Mouse (Mus musculus) spleen, adult 12 weeks (tissue): ENCODE measurements at regions not wholly inside any gene's neighbourhood (a gene's known extent, or its start where the extent isn't known, plus 50 kb on each side); places are given as distances from the start of the nearest gene placed in this dataset.

Source experiments
- DNase-seq: peaks from one replicate; pipeline ENCODE4 v3.0.0; 2022; ENCODE audit warnings: low spot score

GRCm38 (mm10) chr12:106186501-106186900, 176.5 kb downstream of the Vrk1 start:
- no peak for DNase-seq

DNA sequence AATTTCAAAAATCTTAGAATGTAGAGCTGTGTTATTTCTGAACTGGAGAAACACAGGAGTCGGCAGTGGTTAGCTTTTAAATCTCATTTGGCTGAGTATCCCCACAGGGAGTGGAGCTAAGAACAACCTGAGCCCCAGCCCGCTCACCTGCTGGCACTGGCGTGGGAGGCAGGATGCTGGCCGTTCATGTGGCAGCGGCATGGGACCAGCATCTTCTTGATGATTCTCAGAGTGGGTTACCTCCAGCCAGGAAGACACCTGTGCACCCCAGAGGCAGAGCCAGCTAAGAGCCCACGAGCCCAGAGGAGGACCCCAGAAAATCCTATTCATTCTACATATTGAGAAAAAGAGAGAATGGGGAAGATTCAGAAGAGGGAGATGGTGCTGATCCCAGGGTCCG, 181.7 kb downstream of the Vrk1 start:
- DNase-seq: no peak

GRCm38 (mm10) chr12:106199302-106199701, 189.3 kb downstream of the Vrk1 start:
- DNase-seq: no peak

DNA sequence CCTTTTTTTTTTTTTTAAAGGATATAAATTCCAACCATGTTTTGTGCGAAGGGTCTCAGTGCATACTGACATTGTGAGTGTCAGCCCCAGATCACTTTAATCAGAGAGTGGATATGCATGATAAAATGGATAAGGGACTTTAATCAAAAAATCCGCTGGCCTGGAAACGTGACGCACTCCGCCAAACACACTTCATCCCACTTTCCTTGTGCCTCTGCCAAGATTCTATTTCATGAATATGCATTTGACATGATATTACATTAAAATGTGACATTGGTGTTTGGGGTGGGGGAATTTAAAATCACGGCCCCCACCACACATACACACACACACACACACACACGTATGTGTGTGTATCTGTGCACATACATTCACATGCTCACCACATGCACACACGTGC, 193.5 kb downstream of the Vrk1 start:
- no peak for DNase-seq

- no peak for DNase-seq
Measured at GRCm38 (mm10) chr12:106210959-106211358, 200.9 kb downstream of the Vrk1 start.

GRCm38 (mm10) chr12:106211488-106211887, 201.5 kb downstream of the Vrk1 start:
- DNase-seq: no peak

DNA sequence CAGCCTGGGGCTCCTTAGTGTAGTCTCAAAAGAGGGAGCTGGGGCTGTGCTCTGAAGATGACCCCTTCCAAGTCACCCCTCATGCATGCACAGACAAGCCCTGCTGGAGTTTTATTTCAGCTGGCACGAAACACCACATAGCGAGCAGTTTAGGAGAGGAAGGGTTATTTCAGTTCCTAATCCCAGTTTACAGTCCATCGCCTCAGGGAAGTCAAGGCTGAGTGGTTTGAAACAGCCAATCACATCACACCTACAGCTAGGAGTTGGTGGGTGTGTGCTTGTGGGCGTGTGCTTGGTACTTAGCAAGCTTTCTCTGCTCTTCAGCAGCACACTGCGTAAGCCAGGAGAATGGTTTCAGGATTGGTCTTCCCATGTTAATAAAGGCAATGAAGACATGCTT, 202.4 kb downstream of the Vrk1 start:
- DNase-seq: no peak

GRCm38 (mm10) chr12:106220071-106220470, 210.0 kb downstream of the Vrk1 start:
- no peak for DNase-seq

DNA sequence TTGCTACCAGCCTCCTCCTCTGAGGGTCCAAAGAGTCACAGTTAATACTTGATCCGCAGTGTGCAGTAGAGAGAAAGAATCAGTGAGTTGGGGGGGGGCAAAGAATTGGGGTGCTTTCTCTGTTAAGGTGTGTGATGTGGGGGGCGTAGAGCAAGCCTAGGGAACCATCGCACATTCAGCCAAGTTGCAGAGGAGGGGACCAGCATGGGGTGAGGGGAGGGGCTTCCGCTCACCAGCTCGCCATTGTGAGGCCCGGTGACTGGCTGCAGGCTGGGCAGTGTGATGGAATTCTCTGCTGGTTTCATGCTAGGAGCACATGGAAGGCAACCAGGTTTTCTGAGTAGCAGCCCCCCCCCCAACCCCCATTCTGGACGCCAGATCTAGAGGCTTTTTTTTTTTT, 216.2 kb downstream of the Vrk1 start:
- no peak for DNase-seq

GRCm38 (mm10) chr12:106226776-106227562, 216.9 kb downstream of the Vrk1 start:
- no peak for DNase-seq

- no peak for DNase-seq
Measured at GRCm38 (mm10) chr12:106227563-106227840, 217.5 kb downstream of the Vrk1 start.

DNA sequence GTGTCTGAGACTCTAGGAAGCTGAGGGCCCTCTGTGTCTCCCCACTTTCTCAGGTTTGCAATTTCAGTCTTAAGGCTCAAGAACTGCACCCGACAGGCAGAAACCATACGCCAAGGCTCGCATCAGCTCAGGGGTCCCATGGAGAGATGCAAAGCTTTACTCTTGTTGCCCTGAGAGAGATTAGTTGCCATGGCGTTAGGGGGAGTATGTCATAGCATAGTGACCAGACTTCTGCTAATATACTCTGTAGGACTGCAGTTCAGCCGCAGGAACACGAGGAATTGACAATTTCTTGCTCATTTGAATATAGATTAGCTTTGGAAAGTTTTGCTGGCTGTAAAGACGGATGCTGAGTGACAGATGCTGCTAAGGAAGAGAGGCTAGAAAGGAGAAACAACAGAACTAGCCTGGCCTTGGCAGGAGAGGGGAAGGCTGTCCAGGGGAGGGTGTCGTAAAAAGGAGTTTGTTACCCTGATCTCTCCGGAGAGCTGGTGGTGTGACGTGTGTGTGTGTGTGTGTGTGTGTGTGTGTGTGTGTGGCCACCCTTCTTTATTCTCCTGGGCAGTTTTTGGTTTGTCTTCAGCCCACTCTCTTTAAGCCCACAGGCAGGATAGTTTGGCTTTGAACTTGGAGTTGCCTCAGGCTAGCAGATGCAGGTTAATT, 235.3 kb downstream of the Vrk1 start:
- DNase-seq: no peak

DNA sequence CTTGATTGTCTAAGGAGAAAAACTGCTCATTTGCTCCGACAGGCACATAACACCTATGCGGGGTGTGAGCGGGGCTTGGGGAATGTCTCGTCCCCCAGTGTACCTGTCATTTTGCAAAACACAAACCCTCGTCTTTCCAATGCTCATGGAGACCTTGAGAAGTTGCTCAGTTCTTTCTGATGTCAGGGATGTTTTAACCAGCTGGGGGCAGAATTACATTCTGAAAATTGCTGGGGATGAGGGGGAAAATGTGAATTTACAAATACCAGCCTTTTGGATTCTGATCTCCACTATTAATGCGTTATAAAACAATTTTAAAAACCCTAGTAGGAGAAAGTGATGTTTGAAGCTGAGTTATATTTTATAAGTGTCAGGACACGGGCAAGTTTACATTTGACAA, 263.6 kb downstream of the Vrk1 start:
- DNase-seq: no peak

GRCm38 (mm10) chr12:106277886-106278285, 267.9 kb downstream of the Vrk1 start:
- no peak for DNase-seq

DNA sequence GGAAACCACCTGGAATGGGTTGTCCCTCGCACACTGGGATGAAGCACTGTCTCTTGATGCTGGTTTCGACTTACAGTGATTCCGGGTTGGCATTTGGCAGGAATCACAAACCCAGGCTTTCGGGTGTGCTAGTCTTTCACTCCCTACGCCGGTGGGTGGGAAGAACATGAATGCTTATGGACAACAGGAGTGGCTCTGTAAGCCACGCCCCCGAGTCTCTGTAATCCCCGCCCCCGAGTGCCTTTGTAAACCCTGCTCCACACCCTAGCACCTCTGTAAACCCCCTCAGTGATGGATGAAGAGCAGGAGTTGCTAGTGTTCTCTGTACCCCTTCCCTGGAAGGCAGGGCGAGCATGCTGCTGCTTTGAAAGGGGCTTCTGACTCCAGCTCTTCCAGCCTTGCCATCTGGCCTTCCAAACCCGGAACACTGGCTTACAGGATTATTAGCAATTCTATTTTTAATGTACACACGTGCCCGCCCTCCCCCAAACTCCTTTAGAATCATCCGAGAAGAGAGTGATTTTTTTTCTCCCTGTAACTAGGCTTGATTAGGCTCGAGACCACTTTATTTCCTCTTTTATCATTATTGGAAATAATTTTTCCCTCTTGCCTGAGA, 272.6 kb downstream of the Vrk1 start:
- DNase-seq: no peak

GRCm38 (mm10) chr12:106284814-106285213, 274.8 kb downstream of the Vrk1 start:
- no peak for DNase-seq

- no peak for DNase-seq
Measured at GRCm38 (mm10) chr12:106288791-106289515, 278.9 kb downstream of the Vrk1 start.

DNA sequence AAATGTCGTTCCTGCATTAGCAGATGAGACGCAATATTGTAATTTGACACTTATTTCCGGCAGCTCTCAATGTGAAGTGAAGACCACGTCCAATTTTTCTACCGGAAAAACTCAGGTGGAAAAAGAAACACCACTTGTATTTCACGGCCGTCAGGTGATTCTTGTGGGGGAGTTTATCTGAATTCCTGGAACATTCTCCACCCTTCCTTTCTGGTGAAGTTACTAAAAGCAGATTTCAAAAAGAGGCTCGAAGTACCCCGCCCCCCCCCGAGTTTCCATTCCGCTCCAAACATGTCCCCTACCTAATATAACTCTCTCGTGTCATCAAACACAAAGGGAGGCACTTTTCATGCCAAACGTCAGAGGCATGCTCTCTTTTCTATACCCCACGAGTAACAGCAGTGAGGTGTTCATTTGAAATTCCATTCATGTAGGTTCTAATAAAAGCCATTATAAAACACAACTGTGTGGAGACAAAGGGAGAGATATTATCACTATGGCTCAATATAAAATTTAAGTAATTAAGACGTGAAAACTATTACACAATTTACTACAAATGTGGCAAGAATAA, 281.5 kb downstream of the Vrk1 start:
- DNase-seq: no peak

GRCm38 (mm10) chr12:106293117-106293516, 283.1 kb downstream of the Vrk1 start:
- DNase-seq: no peak

GRCm38 (mm10) chr12:106295596-106295995, 285.6 kb downstream of the Vrk1 start:
- DNase-seq: no peak

DNA sequence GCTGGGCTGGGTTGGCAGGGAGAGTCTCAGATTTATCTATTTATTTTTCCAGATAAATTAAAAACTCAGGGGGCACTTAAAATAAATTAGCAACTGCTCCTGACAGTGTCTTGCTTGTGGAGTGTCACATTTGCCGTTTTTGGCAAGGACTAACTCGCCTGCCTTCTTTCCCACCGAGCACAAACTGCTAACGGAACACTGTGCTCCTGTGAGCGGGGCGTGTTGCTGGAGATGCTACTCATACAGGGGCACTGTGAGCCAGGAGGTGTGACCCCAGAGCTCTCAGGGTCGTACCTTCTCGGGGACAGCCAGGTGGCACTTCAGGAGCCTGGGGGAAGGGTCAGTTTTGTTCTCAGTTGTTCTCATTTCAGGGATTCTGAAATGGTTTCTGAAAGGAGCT, 292.6 kb downstream of the Vrk1 start:
- DNase-seq: no peak

DNA sequence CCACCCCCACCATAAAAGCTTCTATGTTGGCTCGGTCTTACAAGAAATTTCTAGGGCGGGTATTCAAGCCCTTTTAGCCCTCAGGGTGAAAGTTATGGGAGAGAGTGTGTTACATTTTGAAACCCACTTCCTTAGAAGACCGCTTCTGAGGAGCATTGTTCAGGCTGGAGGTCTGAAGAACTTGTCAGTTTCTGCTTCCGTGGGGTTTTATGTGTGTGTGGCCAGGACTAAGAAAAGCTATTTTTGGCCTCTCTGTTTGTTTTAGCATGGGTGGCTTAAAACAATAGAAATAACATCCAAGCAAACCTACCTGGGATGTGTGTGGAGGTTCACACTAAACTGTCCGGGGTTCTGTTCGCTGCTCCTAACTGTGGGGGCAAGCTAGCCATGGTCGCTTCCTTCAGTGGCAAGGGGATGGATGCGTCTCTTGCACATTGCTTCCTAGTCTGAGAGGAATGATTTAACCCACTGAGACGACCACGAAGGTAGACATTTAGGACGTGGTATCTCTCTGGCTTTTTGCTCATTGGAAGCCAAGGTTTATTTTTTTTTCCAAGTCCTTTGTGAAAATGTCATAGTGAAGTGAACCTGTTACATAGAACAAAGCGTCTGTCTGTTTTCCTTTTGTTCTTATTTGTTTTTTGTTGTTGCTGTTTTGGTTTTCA, 298.4 kb downstream of the Vrk1 start:
- no peak for DNase-seq
